Mouse (Mus musculus) ES-CJ7 (cell line): ENCODE measurements around the gene Ccr8.

Experiments
- DNase-seq: peaks from one replicate; pipeline ENCODE4 v3.0.0; 2011; ENCODE audit warnings: low read depth, low spot score

The Ccr8 gene

DNA sequence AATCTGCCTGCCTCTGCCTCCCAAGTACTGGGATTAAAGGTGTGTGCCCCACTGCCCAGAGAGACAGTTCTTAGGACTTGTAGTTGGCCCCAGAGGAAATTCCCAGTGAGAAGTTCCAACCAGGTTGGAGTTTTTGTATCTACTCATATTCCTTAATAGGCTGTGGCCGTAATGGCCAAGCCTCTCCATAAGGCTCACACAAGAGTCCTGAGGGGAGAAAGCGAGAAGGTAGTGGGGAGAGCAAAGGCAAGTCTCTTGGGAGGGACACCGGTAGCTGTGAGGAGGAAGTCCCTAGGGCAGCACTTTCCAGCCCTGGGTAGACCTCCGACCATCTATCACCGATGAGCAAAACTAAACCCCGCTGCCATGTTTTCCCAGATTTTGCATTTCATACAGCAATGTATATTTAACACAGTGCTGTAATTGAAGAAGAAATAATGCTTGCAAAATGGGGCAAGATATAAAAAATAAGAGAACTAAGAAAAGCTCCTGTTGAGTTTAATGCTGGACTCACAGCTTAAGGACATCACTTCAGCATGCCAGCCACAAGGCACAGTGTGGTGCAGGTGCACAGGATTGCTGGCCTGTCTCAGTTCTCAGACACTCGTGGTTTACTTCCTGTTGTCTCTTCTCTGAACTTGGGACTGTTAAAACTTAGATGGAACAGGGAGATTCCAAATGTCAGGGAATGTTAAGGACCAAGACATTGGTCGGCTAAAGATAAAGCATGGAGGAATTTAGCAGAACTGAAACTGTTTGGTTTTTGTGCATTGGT is 41.3 kb downstream of the Ccr8 start:
- DNase-seq = no peak

DNA sequence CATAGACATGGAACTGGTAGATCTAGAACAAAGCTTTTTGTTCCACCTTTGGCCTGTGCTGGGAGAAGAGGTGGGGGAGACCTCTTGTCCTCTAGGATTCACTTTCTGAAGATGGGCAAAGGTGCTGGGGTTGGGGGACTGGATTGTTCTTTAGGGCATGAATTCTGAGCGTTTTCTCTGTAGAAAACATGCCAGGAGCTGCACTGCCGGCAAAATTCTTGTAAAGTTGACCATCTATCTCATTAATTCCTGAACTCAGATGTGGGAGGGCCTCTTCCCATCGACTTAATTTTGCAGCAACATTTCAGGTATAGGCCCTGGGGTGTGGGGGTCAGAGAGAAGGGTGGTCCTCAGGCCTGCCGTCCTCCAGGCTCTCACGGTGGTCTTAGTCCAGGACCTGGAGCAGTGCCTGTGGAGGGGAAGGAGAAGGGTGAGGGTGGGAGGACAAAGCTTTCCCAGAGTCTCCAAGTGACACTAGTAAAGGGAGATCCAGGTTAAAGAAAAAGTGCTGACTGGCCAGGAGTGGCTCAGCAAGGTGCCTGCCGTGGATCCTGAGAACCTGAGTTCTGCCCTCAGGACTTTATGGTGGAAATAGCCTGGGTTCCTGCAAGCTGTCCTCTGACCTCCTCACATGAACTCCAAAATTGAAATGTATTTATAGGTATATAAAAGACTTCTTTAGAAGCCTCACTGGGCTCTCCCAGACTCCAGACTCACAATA is 42.0 kb downstream of the Ccr8 start:
- no peak for DNase-seq

DNA sequence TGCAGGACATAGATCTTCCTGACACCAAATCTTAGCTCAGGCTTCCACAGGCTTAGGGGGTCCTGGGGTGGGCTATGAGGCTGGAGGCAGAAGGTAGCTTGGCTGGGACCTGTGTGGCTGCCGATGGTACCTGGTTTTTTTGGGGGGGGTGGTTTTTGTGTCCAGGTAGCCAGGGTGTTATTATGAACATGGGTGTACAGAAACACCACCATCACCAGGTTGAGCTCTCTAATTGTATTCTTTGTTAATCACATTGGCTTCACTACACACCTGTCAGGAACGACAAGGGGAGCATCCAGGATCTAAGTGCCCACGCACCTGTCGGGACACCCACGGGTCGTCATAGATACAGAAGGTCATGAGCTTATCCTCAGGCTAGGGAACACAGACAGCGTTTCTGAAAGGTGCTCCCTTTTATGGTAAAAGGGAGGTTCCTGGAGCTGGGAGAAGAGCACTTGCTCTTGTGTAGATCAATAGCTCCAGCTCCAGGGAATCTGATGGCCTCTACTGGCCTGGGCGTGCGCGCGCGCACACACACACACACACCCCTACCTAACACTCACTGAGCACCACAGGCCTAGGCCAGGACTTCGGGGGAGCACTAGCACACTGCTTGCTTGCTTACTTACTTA is 42.7 kb downstream of the Ccr8 start:
- DNase-seq = peak; percentile 62

DNA sequence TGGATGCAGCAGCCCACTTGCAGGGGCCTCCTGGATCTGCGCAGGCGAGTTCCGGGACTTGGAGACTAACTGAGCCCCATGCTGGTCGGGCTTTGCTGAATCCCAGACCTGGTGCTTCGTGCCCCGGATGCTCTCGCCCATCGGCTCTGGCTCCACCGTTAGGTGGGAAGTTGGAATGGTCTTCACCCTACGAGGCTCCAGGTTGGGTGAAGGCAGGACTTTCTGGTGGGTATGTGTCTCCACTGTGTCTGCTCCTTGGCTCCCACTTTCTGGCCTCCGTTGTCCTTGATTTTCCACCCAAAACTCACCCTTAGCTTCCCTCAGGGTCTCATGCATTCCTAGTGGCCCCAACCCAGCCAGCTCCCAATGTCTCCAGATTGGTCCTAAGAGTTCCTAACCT is 43.5 kb downstream of the Ccr8 start:
- DNase-seq = no peak

DNA sequence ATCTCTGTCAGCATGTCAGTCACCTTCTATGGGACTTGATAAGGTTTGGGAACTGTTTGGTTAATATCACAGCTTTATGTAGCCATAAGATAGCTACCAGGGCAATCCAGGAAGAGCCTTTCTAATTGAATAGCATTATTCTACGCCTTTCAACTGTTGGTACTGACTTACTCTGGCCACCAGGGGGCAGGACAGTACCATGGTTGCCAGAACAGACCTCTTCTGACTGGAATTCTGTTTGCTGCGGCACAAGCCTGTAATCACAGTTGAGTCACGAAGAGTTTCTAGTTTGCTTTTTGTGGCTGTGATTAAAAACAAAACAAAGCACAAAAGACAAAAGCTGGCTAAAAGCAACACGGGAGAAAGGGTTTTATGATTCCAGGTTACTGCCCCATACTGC is 48.7 kb downstream of the Ccr8 start:
- DNase-seq = peak; percentile 77

DNA sequence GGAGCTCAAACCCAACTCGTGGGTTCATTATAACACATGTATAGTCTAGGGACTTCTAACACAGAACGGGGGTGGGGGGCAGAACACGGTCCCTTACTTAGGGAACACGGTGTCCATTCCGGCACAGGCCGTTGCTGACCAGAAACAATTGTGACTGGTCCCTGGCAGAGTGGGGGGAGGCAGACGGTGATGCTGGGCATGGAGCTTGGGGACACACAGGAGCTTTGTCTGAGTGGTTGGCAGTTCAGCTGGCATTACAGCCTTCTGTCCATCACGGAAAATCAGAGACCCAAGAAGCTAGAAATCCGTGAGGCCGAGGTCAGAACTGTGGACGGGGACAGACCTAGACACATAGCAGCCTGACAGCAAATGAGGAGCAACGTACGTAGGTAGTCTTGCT is 52.6 kb downstream of the Ccr8 start:
- no peak for DNase-seq
